Mouse (Mus musculus) heart, postnatal 0 days (tissue): ENCODE results near the gene Snx18.

Source experiments
- CTCF ChIP-seq: IDR thresholded peaks from 2 replicates; pipeline ENCODE4 v1.5.1; 2016; ENCODE audit warnings: antibody characterized with exemption, control low read depth, low read depth
- EP300 ChIP-seq: IDR thresholded peaks from 2 replicates; pipeline ENCODE4 v1.6.1; 2016; ENCODE audit warnings: antibody characterized with exemption, low read depth

DNA sequence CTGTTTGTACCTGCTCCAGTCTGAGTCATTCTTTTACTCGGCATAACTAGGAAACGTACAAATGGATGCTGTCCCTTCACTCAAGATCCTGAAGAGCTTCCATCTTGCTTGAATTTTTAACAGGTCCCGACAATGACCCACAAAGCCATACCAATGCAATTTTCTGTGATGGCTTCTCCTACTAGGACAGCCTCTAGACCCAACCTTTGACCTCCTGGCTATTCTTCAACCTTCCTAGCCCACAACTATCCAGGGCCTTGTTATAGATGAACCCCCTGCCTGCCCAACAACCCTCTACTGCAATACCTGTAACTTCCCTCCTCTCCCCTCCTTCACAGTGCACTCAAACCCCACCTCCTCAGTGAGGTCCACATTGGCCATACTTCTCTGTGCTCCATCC, 8.9 kb downstream of the Snx18 start:
- TF ChIP-seq CTCF (no peak), EP300 (no peak)
